12 mouse cellular contexts compared by ENCODE assay signal in the genomic region with DNA sequence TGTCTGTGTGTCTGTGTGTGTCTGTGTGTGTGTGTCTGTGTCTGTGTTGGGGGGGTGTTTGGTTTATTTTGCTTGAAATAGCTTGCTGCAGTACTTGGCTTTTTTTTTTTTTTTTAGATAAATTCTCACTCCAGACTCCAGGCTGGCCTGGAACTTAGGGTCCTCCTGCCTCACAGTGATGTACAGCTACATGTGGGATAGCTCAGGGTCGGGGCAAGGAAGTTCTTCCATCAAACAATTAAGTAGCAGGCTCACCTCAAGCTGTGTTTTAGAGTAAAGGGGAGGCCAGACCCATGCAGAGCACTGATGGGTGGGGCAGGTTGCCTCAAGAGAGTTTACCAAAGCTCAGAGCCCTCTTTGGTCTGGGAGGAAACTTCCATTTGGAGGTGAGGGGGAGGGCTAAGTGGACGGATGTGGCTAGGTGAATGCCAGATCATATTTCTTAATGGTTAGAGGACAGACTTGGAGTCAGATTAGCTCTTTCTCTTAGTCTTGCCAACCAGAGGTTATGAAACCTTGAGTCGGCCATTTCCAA. TPM values are rescaled to one million over a fixed set of nuclear protein-coding genes. Genes with fewer than 3 reads are reported as not detected.
DNase-seq lines count a peak whose midpoint lies in the region; ATAC-seq and TF ChIP-seq lines count a peak whose summit lies in the region.
"Had no signal": no experiment of that assay in that cellular context is flagged by ENCODE, and none has a peak within 500 bp of the region (broad histone marks: within the 10 kb centered on the region; RNA-seq: fewer than 3 reads in every experiment).

No protein-coding gene starts in this region.

- no peak overlapping the region for H3K4me3 ChIP-seq in lung, embryonic 15.5 days
- H3K4me3 ChIP-seq in lung, adult 2 months (replicated peaks; ENCODE audit: extremely low read depth, low read depth, low read length) = no peak overlapping the region
- no peak overlapping the region for H3K4me3 ChIP-seq in brown adipose tissue, adult 24 weeks (ENCODE audit: insufficient read depth, low read depth, low read length)
- H3K4me3 ChIP-seq: limb, embryonic 13.5 days had no signal

- WGBS in lung, embryonic 15.5 days = 40% methylated on average over 3 of the region's 3 CpGs
- WGBS in lung, adult 2 months = 56% methylated on average over 3 of the region's 3 CpGs

- TF ChIP-seq CTCF in lung, adult 2 months (IDR thresholded peaks at IDR 0.05; ENCODE audit: insufficient read depth, low read length) = no peak

- H3K9me3 ChIP-seq in lung, embryonic 15.5 days = no peaks in the 10 kb centered on the region
- H3K9me3 ChIP-seq: embryonic facial prominence, embryonic 13.5 days; heart, embryonic 13.5 days; limb, embryonic 13.5 days; liver, embryonic 15.5 days; megakaryocyte, embryonic 14.5 days had no signal

- TF ChIP-seq POLR2A in lung, adult 2 months (IDR thresholded peaks at IDR 0.05; ENCODE audit: borderline replicate concordance, extremely low read depth, low read depth, low read length) = no peak

- no peak overlapping the region for H3K9ac ChIP-seq in lung, embryonic 15.5 days
- H3K9ac ChIP-seq: liver, embryonic 15.5 days had no signal

- DNase-seq in heart, adult 11 months = peak; percentile 74
- no peak for DNase-seq in heart, adult 18-20 months
- no peak for DNase-seq in lung, adult 2 months
- DNase-seq in 3T3-L1 (ENCODE audit: low read depth, low spot score) = peak; percentile 10
- no peak for DNase-seq in right cerebral cortex, postnatal 14 days

- H3K4me2 ChIP-seq in lung, embryonic 15.5 days = no peak overlapping the region

- peak; percentile 56 for ATAC-seq in lung, embryonic 15.5 days (ENCODE audit: borderline replicate concordance, extremely low read depth, low FRiP score, low TSS enrichment)

- H3K27ac ChIP-seq in lung, embryonic 15.5 days = no peak overlapping the region
- 0 out of 2 replicates have a peak overlapping the region, but pooled peaks have one; percentile 50 for H3K27ac ChIP-seq in brown adipose tissue, adult 24 weeks (replicated peaks; ENCODE audit: low read depth, low read length)
- H3K27ac ChIP-seq: embryonic facial prominence, embryonic 13.5 days; heart, embryonic 13.5 days; limb, embryonic 13.5 days; liver, embryonic 15.5 days had no signal

- H3K27me3 ChIP-seq in lung, embryonic 15.5 days = peaks cover 9% of the 10 kb centered on the region; the same call in 1 of the 2 replicates
- H3K27me3 ChIP-seq: embryonic facial prominence, embryonic 13.5 days had no signal

- peaks cover 6% of the 10 kb centered on the region; the same call in 1 of the 2 replicates for H3K4me1 ChIP-seq in lung, embryonic 15.5 days
- 0 out of 2 replicates have a peak, but pooled peaks cover 2% of the 10 kb centered on the region for H3K4me1 ChIP-seq in lung, adult 2 months (ENCODE audit: control insufficient read depth, insufficient read depth, low read length)
- H3K4me1 ChIP-seq in brown adipose tissue, adult 24 weeks (ENCODE audit: control insufficient read depth, insufficient read depth, insufficient read length, low read length) = peaks cover 7% of the 10 kb centered on the region

- H3K36me3 ChIP-seq in lung, embryonic 15.5 days = no peaks in the 10 kb centered on the region
- H3K36me3 ChIP-seq: embryonic facial prominence, embryonic 13.5 days; heart, embryonic 13.5 days; limb, embryonic 13.5 days; liver, embryonic 15.5 days had no signal

RNA-seq across cellular contexts. Expression of a gene that starts 24.3 kb away (rescaled TPM):
- 10 to 100 TPM; 21.7 to 24.6 TPM for total RNA-seq in heart, adult 18-20 months (2021)
- polyA plus RNA-seq in lung, embryonic 15.5 days (2015; fragmentation: Nextera tagmentation; extraction: Ambion mirVana) = 15.0 and 15.4 TPM in 2 replicates
- 5.4 and 6.0 TPM in 2 replicates for polyA plus RNA-seq in lung, adult 2 months (2012; rRNA removed)
- 7.2 and 8.9 TPM in 2 replicates for polyA plus RNA-seq in brown adipose tissue, adult 24 weeks (2012; ENCODE audit: insufficient read depth, insufficient read length, missing spikeins)

Comparison
In these comparisons a context has a peak if more than half of its experiments do, and no peak if none do; other contexts are left out.
1. DNase-seq: peak in heart, adult 11 months (single experiment) and 3T3-L1 (single experiment); none in heart, adult 18-20 months (0 of 2), lung, adult 2 months (single experiment) and right cerebral cortex, postnatal 14 days (single experiment).